Mouse (Mus musculus) embryonic facial prominence, embryonic 13.5 days (tissue): ENCODE measurements around the gene A530032D15Rik. TPM values are rescaled to one million over a fixed set of nuclear protein-coding genes. Genes with fewer than 3 reads are reported as not detected.
"Not testable (repeated sequence)": the region's sequence is repeated elsewhere in the genome, so short reads cannot be mapped to it uniquely, and the experiment has no call there.

ENCODE experiments used
- ATAC-seq: fragments of 200-750 bp; cut with Nextera tagmentation; 2 replicates; pipeline ENCODE4 v1.8.0; 2017; ENCODE audit warnings: low read depth; ENCODE audit not compliant: insufficient number of reproducible peaks, insufficient read depth, low FRiP score, low TSS enrichment
- H3K27ac ChIP-seq: fragments of 300-500 bp; sonication (generic); 2 replicates; pipeline ENCODE4 v1.5.1; 2015; ENCODE audit warnings: moderate library complexity, mild to moderate bottlenecking, inconsistent platforms
- H3K27me3 ChIP-seq: fragments of 300-500 bp; sonication (generic); 2 replicates; pipeline ENCODE4 v1.6.1; 2015; ENCODE audit warnings: mild to moderate bottlenecking, inconsistent platforms
- H3K36me3 ChIP-seq: fragments of 300-500 bp; sonication (generic); 2 replicates; pipeline ENCODE4 v1.6.1; 2015; ENCODE audit warnings: mild to moderate bottlenecking, inconsistent platforms
- H3K4me1 ChIP-seq: fragments of 300-500 bp; sonication (generic); 2 replicates; pipeline ENCODE4 v1.6.1; 2015; ENCODE audit warnings: inconsistent platforms
- H3K4me2 ChIP-seq: fragments of 300-500 bp; sonication (generic); 2 replicates; pipeline ENCODE4 v1.6.1; 2015; ENCODE audit warnings: moderate library complexity, mild to moderate bottlenecking, inconsistent platforms
- H3K4me3 ChIP-seq: fragments of 300-500 bp; sonication (generic); 2 replicates; pipeline ENCODE4 v1.5.1; 2015; ENCODE audit warnings: mild to moderate bottlenecking, inconsistent platforms
- H3K9ac ChIP-seq: fragments of 300-500 bp; sonication (generic); 2 replicates; pipeline ENCODE4 v1.6.1; 2015; ENCODE audit warnings: mild to moderate bottlenecking, inconsistent platforms
- H3K9me3 ChIP-seq: fragments of 300-500 bp; sonication (generic); 2 replicates; pipeline ENCODE4 v1.6.1; 2016; ENCODE audit warnings: inconsistent platforms
- WGBS: fragments of 180-500 bp; shearing (Covaris S2); methylation state at CpG from one replicate; pipeline ENCODE4 v1.1.7; 2015; ENCODE audit warnings: mixed read lengths; 5-methylcytosine and 5-hydroxymethylcytosine counted together
- polyA plus RNA-seq: library from polyadenylated mRNA; unstranded; fragments of >200 nt; fragmentation: Nextera tagmentation; extraction: Ambion mirVana; gene quantifications from 2 replicates; pipeline ENCODE4 v1.2.1, GENCODE M21; 2015

The A530032D15Rik gene
- polyA plus RNA-seq, 1 experiment from 2014 or later: not detected

- not testable (repeated sequence) for H3K27ac ChIP-seq, H3K4me2 ChIP-seq, H3K27me3 ChIP-seq, H3K4me3 ChIP-seq, ATAC-seq, H3K36me3 ChIP-seq, H3K4me1 ChIP-seq, H3K9ac ChIP-seq, H3K9me3 ChIP-seq
- 73% methylated on average over 5 of the region's 6 CpGs for WGBS
Measured at GRCm38 (mm10) chr1:85106013-85106412, 3.6 kb downstream of the A530032D15Rik start.

DNA sequence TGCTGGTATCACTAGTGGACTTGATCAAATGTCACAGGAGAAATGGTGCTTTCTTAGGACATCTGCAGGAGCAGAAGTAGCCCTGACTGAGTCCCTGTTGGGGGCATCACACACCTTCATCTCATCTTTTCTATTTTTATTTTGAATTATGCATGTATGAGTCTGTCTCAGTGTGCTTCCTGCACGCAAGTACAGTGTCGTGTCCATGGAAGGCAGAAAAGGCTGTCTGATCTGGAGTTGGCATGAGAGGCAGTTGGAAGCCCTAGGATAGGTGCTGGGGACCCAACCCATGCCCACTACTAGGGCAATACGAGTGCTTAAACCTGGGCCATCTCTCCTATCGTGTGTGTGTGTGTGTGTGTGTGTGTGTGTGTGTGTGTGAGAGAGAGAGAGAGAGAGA lies 4.3 kb downstream of the A530032D15Rik start:
- not testable (repeated sequence) for H3K9me3 ChIP-seq, H3K4me1 ChIP-seq, H3K36me3 ChIP-seq, H3K9ac ChIP-seq, H3K27me3 ChIP-seq, H3K4me3 ChIP-seq, H3K27ac ChIP-seq, H3K4me2 ChIP-seq, ATAC-seq
- 80% methylated on average over 4 of the region's 4 CpGs for WGBS

GRCm38 (mm10) chr1:85101754-85102153 lies 7.9 kb downstream of the A530032D15Rik start:
- not testable (repeated sequence) for ATAC-seq

DNA sequence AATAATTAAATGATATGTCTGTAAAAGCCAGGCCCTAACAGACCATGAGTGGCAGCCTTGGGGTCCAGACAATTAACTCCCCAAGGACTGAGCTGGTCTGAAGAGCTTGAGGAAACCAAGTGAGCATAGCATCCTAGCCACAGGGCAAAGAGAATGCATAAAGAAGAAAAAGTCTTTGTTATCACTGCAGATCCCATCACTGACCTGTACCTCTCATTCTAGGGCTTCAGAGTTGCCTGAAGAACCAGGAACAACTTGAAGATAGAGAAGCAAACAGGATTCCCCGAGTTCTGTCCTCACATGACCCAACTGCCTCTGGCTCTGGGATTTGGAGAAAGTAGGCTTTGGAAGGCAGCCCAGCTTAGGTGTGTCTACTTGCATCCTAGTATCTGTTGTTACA lies 9.8 kb downstream of the A530032D15Rik start, which contains the start of gene Gm10553:
Gm10553 (plus strand) TSS at position 301 of the 400 bp plus-strand sequence.
- 65% methylated on average over 1 of the region's 1 CpGs for WGBS
- not testable (repeated sequence) for H3K4me3 ChIP-seq, H3K27ac ChIP-seq, H3K27me3 ChIP-seq, ATAC-seq, H3K9ac ChIP-seq, H3K9me3 ChIP-seq, H3K4me2 ChIP-seq, H3K4me1 ChIP-seq, H3K36me3 ChIP-seq

More at GRCm38 (mm10) chr1:85101754-85102153, 7.9 kb downstream of the A530032D15Rik start:
- 83% methylated on average over 4 of the region's 4 CpGs for WGBS
- H3K4me2 ChIP-seq, H3K27me3 ChIP-seq, H3K27ac ChIP-seq, H3K4me3 ChIP-seq, H3K4me1 ChIP-seq, H3K36me3 ChIP-seq, H3K9ac ChIP-seq, H3K9me3 ChIP-seq: not testable (repeated sequence)

DNA sequence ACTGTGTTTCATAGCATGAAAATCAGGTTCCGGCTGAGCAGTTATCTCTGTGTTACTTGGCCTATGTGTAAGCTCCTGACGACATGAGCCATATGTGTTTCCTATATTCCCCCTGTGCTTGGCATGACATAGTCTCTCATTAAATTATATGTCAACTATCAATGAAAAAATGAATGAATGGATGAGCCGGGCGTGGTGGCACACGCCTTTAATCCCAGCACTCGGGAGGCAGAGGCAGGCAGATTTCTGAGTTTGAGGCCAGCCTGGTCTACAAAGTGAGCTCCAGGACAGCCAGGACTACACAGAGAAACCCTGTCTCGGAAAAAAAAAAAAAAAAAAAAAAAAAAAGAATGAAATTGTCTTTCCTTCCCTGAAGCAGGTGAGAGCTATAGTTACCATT lies 10.6 kb downstream of the A530032D15Rik start:
- H3K4me2 ChIP-seq, H3K9me3 ChIP-seq, H3K4me1 ChIP-seq, H3K27me3 ChIP-seq, ATAC-seq, H3K27ac ChIP-seq, H3K36me3 ChIP-seq, H3K4me3 ChIP-seq, H3K9ac ChIP-seq: not testable (repeated sequence)
- WGBS: 74% methylated on average over 7 of the region's 7 CpGs

DNA sequence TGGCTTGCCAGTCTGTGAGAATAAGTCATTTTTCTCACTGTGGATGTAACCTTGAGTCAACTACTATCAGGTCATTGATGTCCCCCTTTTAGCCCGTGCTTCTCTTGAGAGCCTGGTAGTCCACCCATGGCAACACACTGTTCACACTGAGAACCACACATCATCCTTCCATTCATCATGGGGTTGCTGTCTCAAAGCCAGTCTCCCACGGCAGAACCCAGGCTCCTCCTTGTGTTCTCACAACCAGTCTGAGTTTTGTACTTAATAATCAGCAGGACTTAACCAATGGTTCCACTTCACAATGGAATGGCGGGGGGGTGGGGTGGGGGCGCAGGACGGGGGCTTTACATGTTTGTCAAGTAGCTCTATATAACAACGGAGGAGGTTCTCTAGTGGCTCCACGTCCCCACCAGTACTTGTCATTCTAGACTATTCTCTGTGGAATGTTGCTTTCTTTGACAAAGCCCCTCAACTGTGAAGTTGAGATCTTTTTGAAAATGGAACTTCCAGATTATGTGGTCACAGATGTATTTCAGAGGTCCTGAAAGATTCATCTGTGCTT lies 16.6 kb downstream of the A530032D15Rik start:
- ATAC-seq, H3K36me3 ChIP-seq, H3K27ac ChIP-seq, H3K9ac ChIP-seq, H3K9me3 ChIP-seq, H3K4me2 ChIP-seq, H3K27me3 ChIP-seq, H3K4me3 ChIP-seq, H3K4me1 ChIP-seq: not testable (repeated sequence)
- WGBS: 82% methylated on average over 6 of the region's 7 CpGs

- not testable (repeated sequence) for H3K9ac ChIP-seq, H3K4me1 ChIP-seq
Measured at GRCm38 (mm10) chr1:85092169-85092568, 17.5 kb downstream of the A530032D15Rik start.

GRCm38 (mm10) chr1:85086211-85086610 lies 23.4 kb downstream of the A530032D15Rik start:
- not testable (repeated sequence) for H3K9me3 ChIP-seq, H3K27ac ChIP-seq, H3K4me3 ChIP-seq, H3K9ac ChIP-seq, H3K4me1 ChIP-seq, H3K27me3 ChIP-seq, H3K4me2 ChIP-seq, ATAC-seq, H3K36me3 ChIP-seq
- 61% methylated on average over 1 of the region's 1 CpGs for WGBS

More at GRCm38 (mm10) chr1:85092169-85092568, 17.5 kb downstream of the A530032D15Rik start:
- ATAC-seq, H3K27me3 ChIP-seq, H3K4me2 ChIP-seq, H3K36me3 ChIP-seq, H3K27ac ChIP-seq, H3K4me3 ChIP-seq, H3K9me3 ChIP-seq: not testable (repeated sequence)
- WGBS: 27% methylated on average over 1 of the region's 3 CpGs

DNA sequence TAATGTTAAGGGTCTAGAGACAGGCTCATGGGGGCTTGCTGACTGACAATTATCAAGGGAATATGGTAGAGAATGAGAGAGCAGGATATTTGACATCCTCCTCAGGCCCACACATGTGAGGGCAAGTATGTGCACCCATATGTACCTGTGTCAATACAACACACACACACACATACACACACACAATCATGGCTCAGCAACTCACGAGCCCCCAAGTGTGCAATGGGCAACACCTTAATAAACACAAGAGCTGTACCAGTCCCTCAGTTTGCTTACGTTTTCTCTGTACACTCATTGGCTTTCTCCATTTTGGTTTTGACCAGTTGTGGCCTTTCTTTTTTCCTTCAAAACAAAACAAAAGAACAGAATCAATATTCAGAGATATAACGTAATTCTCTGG lies 24.9 kb downstream of the A530032D15Rik start:
- whole genome bisulfite sequencing: 59% methylated on average over 3 of the region's 3 CpGs
- not testable (repeated sequence) for H3K9me3 ChIP-seq, H3K4me3 ChIP-seq, H3K9ac ChIP-seq, H3K27ac ChIP-seq, H3K4me1 ChIP-seq, H3K27me3 ChIP-seq, ATAC-seq, H3K36me3 ChIP-seq, H3K4me2 ChIP-seq

GRCm38 (mm10) chr1:85073099-85073498 lies 36.6 kb downstream of the A530032D15Rik start:
- H3K27me3 ChIP-seq, H3K27ac ChIP-seq, H3K9ac ChIP-seq, H3K4me1 ChIP-seq, ATAC-seq, H3K4me3 ChIP-seq, H3K36me3 ChIP-seq, H3K4me2 ChIP-seq, H3K9me3 ChIP-seq: not testable (repeated sequence)
- 59% methylated on average over 3 of the region's 3 CpGs for WGBS

- H3K4me2 ChIP-seq, H3K4me3 ChIP-seq, ATAC-seq, H3K9ac ChIP-seq, H3K27me3 ChIP-seq, H3K36me3 ChIP-seq, H3K4me1 ChIP-seq, H3K9me3 ChIP-seq, H3K27ac ChIP-seq: not testable (repeated sequence)
- 63% methylated on average over 3 of the region's 3 CpGs for WGBS
Measured at GRCm38 (mm10) chr1:85071690-85072089, 38.0 kb downstream of the A530032D15Rik start.

- ATAC-seq, H3K4me2 ChIP-seq, H3K4me3 ChIP-seq, H3K36me3 ChIP-seq, H3K27me3 ChIP-seq, H3K9ac ChIP-seq, H3K9me3 ChIP-seq, H3K27ac ChIP-seq, H3K4me1 ChIP-seq: not testable (repeated sequence)
- WGBS: 76% methylated on average over 6 of the region's 6 CpGs
Measured at GRCm38 (mm10) chr1:85035801-85036200, 73.9 kb downstream of the A530032D15Rik start.
